Mouse (Mus musculus) spleen, postnatal 0 days (tissue): ENCODE results near the gene Tia1. TPM values are rescaled to one million over a fixed set of nuclear protein-coding genes. Genes with fewer than 3 reads are reported as not detected.

Experiments used
- polyA plus RNA-seq: library from polyadenylated mRNA; unstranded; fragments of >200 nt; fragmentation: Nextera tagmentation; extraction: Ambion mirVana; gene quantifications from 2 replicates; pipeline ENCODE4 v1.2.1, GENCODE M21; 2015

Tia1 gene
- polyA plus RNA-seq: 42.8 and 55.1 TPM in 2 replicates

GRCm38 (mm10) chr6:86404100-86404861 lies at the start of gene Tia1:
Gene Tia1 (plus strand): TSS chr6:86404219.

GRCm38 (mm10) chr6:86365371-86366124 lies 38.5 kb upstream of the Tia1 start, which contains the start of gene Fam136a:
Gene Fam136a (plus strand): TSS chr6:86365646.

GRCm38 (mm10) chr6:86370764-86371339 lies 33.2 kb upstream of the Tia1 start, which contains the start of gene Snrpg:
Gene Snrpg (plus strand): TSS chr6:86371304.

GRCm38 (mm10) chr6:86396581-86397256 lies 7.3 kb upstream of the Tia1 start, which contains the start of gene Pcyox1:
Gene Pcyox1 (minus strand): TSS chr6:86397154.

GRCm38 (mm10) chr6:86426358-86426757 lies 22.3 kb downstream of the Tia1 start, which contains the start of gene Gm44790:
Gene Gm44790 (plus strand): TSS chr6:86426658.

GRCm38 (mm10) chr6:86438272-86439118 lies 34.5 kb downstream of the Tia1 start, which contains the start of gene C87436:
Gene C87436 (plus strand): TSS chr6:86438374.

Other genes with a start within 250 kb of the Tia1 start
- gene Tgfa, start 209.0 kb upstream of the Tia1 start, polyA plus RNA-seq: 1.1 and 1.6 TPM in 2 replicates
- 41.4 and 42.1 TPM in 2 replicates for gene Fam136a, start 38.6 kb upstream of the Tia1 start, polyA plus RNA-seq
- gene Snrpg, start 32.9 kb upstream of the Tia1 start, polyA plus RNA-seq: 513 and 548 TPM in 2 replicates
- gene Pcyox1, start 7.1 kb upstream of the Tia1 start, polyA plus RNA-seq: 27.9 and 33.2 TPM in 2 replicates
- not detected in 2 replicates for gene Gm44790, start 22.4 kb downstream of the Tia1 start, polyA plus RNA-seq
- 17.3 and 21.0 TPM in 2 replicates for gene C87436, start 34.2 kb downstream of the Tia1 start, polyA plus RNA-seq
- gene Pcbp1, start 122.1 kb downstream of the Tia1 start, polyA plus RNA-seq: 271 and 280 TPM in 2 replicates
- gene Asprv1, start 223.9 kb downstream of the Tia1 start, polyA plus RNA-seq: 45.2 and 54.4 TPM in 2 replicates